ENCODE assay signal across 17 mouse cellular contexts in genomic region chr17:84314341-84314740, GRCm38 (mm10).
"Had no signal": no experiment of that assay in that cellular context is flagged by ENCODE, and none has a peak within 500 bp of the region (broad histone marks: within the 10 kb centered on the region; RNA-seq: fewer than 3 reads in every experiment).

No protein-coding gene starts in this region.

- H3K4me3 ChIP-seq: kidney, embryonic 15.5 days; limb, embryonic 12.5 days; limb, embryonic 15.5 days; neural tube, embryonic 12.5 days; neural tube, embryonic 15.5 days had no signal

- DNase-seq: kidney, adult 2 months; kidney, postnatal 10 days; kidney, postnatal 36 days; left cerebral cortex, postnatal 4 days; liver, postnatal 0 days; lung, embryonic 14.5 days; midbrain, embryonic 14.5 days; right cerebral cortex, postnatal 25 days had no signal

- H3K27me3 ChIP-seq: kidney, embryonic 15.5 days; limb, embryonic 12.5 days; limb, embryonic 15.5 days; neural tube, embryonic 12.5 days; neural tube, embryonic 15.5 days had no signal

- H3K4me1 ChIP-seq: limb, embryonic 15.5 days had no signal

- H3K27ac ChIP-seq: kidney, embryonic 15.5 days; limb, embryonic 12.5 days; limb, embryonic 15.5 days; liver, embryonic 14.5 days; macrophage; neural tube, embryonic 12.5 days; neural tube, embryonic 15.5 days; stomach, postnatal 0 days had no signal

- ATAC-seq: intestine, postnatal 0 days had no signal
